Mouse (Mus musculus): ENCODE results near the gene Pcnt.

The Pcnt gene

GRCm38 (mm10) chr10:76316194-76316593 is 126.4 kb downstream of the Pcnt start:
- in situ Hi-C loops (cut with MboI) = no loop called here

DNA sequence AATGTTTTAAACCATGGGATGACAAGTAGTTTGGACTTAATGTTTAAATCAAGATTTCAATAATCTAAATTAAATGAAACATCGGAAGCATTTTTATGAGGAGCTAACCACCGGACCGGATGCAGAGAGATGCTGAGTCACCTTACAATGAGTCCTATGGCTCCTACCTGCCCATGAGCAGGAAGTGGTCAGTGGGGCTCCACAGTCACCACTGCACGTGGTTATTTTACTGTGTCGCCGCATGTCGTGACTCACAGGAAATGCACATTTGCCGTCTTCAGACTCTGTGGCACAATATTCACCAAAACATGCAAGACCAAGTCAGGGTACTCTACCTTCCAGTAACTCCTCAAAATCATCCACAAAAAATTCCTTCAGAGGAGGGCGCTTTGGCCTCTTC is 135.8 kb downstream of the Pcnt start:
- in situ Hi-C loops (cut with MboI) = no loop called here
